Mouse (Mus musculus) intestine, postnatal 0 days (tissue): ENCODE data around the gene Gpank1. TPM values are rescaled to one million over a fixed set of nuclear protein-coding genes. Genes with fewer than 3 reads are reported as not detected.

ENCODE experiments used
- ATAC-seq: fragments of 200-750 bp; cut with Nextera tagmentation; 2 replicates; pipeline ENCODE4 v1.8.0; 2017; ENCODE audit warnings: mild to moderate bottlenecking, moderate TSS enrichment, moderate library complexity
- H3K27ac ChIP-seq: fragments of 300-500 bp; sonication (generic); 2 replicates; pipeline ENCODE4 v1.5.1; 2014; ENCODE audit warnings: mild to moderate bottlenecking, low read depth, low read length, moderate library complexity
- H3K27me3 ChIP-seq: fragments of 300-500 bp; sonication (generic); replicated peaks from 2 replicates; pipeline ENCODE4 v1.6.1; 2014; ENCODE audit warnings: low read length, mixed read lengths; ENCODE audit not compliant: control insufficient read depth, insufficient read depth
- H3K36me3 ChIP-seq: fragments of 300-500 bp; sonication (generic); 2 replicates; pipeline ENCODE4 v1.6.1; 2014; ENCODE audit warnings: mild to moderate bottlenecking, moderate library complexity; ENCODE audit not compliant: control insufficient read depth, insufficient read depth
- H3K4me1 ChIP-seq: fragments of 300-500 bp; sonication (generic); replicated peaks from 2 replicates; pipeline ENCODE4 v1.6.1; 2014; ENCODE audit warnings: antibody characterized with exemption, low read length, mixed read lengths; ENCODE audit not compliant: control insufficient read depth, insufficient read depth
- H3K4me2 ChIP-seq: fragments of 300-500 bp; sonication (generic); replicated peaks from 2 replicates; pipeline ENCODE4 v1.6.1; 2014; ENCODE audit warnings: low read depth, mild to moderate bottlenecking, moderate library complexity
- H3K4me3 ChIP-seq: fragments of 300-500 bp; sonication (generic); 2 replicates; pipeline ENCODE4 v1.5.1; 2014; ENCODE audit warnings: low read depth, low read length
- H3K9ac ChIP-seq: fragments of 300-500 bp; sonication (generic); 2 replicates; pipeline ENCODE4 v1.6.1; 2014; ENCODE audit warnings: mild to moderate bottlenecking, low read depth, low read length
- H3K9me3 ChIP-seq: fragments of 300-500 bp; sonication (generic); 2 replicates; pipeline ENCODE4 v1.6.1; 2016; ENCODE audit warnings: mixed run types; ENCODE audit not compliant: control insufficient read depth
- CTCF ChIP-seq: sonication (generic); IDR thresholded peaks from 2 replicates; pipeline ENCODE4 v1.5.1; 2016; ENCODE audit warnings: low read depth, mild to moderate bottlenecking, control low read depth, antibody characterized with exemption, moderate library complexity
- WGBS: fragments of 180-500 bp; shearing (Covaris S2); extraction: QIAGEN DNeasy Blood & Tissue Kit; methylation state at CpG from one replicate; pipeline ENCODE4 v1.1.7; 2014; 5-methylcytosine and 5-hydroxymethylcytosine counted together
- polyA plus RNA-seq: library from polyadenylated mRNA; unstranded; fragments of >200 nt; fragmentation: Nextera tagmentation; extraction: Ambion mirVana; gene quantifications from 2 replicates; pipeline ENCODE4 v1.2.1, GENCODE M21; 2015

Gpank1 gene
- polyA plus RNA-seq, 1 experiment from 2014 or later: 15.0 TPM

DNA sequence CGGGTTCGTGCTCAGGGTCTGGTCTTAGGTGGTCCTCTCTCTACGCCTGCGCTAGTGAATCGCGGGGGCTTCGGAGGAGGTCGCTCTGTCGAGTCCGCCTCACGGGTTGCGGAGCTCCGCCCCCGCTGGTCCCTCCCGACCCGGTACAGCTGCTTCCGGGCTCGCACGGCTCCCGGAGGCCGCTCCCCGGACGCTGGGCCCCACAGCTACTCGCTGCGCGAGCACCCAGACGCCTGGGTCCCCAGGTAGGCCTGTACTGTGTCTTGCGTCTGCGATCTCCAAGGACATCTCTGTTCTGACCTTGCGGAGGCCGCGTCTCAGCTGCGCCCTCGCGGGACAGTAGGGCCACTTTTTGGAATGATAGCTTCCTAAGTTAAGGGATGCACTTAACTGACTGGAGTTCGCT is 5.0 kb downstream of the Gpank1 start, which contains the start of gene D17H6S53E:
Gene D17H6S53E (plus strand): TSS at position 168 of the 406 bp plus-strand sequence.
- no peaks in the 10 kb centered on the region for H3K27me3 ChIP-seq
- H3K4me1 ChIP-seq: peaks cover 6% of the 10 kb centered on the region; the same call in 1 of the 2 replicates
- peak; percentile 59 for ATAC-seq
- WGBS: under 1% methylated on average over 36 of the region's 36 CpGs
- H3K4me3 ChIP-seq: peak within 1 kb of the TSS; percentile 60
- H3K27ac ChIP-seq: peak within 1 kb of the TSS; percentile 91
- peak within 1 kb of the TSS; percentile 84 for H3K4me2 ChIP-seq
- peaks cover 26% of the 10 kb centered on the region; the same call in 1 of the 2 replicates for H3K36me3 ChIP-seq
- peak; percentile 20 for TF ChIP-seq CTCF
- H3K9ac ChIP-seq: peak within 1 kb of the TSS; percentile 78
- H3K9me3 ChIP-seq: no peaks in the 10 kb centered on the region

DNA sequence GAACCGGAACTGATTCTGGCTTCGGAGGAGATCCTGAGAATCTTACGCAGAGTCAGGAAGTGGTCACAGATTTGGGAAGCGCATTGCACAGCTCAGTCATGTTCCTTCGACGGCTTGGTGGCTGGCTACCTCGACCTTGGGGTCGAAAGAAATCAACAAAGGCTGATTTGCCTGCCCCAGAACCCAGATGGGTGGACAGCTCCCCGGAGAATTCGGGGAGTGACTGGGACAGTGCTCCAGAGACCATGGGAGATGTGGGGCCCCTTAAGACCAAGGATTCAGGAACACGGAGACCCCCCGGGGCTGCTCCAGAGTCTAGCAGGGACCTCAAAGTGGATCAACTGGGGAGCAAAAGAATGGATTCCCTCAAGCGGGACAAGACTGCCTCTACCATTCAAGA is 5.8 kb downstream of the Gpank1 start:
- no peak for ATAC-seq
- Histone ChIP-seq H3K4me3 (peak overlapping the region; percentile 60), H3K27ac (peak overlapping the region; percentile 91), H3K9me3 (no peaks in the 10 kb centered on the region), H3K4me2 (peak overlapping the region; percentile 84), H3K36me3 (peaks cover 26% of the 10 kb centered on the region; the same call in 1 of the 2 replicates), H3K27me3 (no peaks in the 10 kb centered on the region), H3K4me1 (peaks cover 6% of the 10 kb centered on the region; the same call in 1 of the 2 replicates), H3K9ac (peak overlapping the region; percentile 78)
- WGBS: 54% methylated on average over 13 of the region's 13 CpGs
- TF ChIP-seq CTCF: no peak

DNA sequence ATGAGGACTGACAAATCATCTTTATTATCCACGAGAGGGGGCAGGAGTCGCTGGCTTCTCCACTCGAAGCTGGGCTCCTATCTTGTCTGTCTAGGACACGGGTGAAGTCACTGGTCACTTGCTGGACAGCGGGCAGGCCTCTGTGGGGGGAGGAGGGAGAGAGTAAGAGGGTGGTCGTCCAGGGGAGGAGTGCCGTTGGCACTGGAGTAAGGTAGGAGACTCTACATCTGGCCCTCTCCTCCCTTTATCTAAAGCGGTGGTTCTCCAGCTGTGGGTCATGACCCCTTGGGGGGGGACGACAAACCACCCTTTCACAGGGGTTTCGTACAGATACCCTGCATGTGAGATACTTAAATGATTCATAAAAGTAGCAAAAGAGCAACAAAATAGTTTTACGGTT is 7.7 kb downstream of the Gpank1 start:
- WGBS: 68% methylated on average over 11 of the region's 11 CpGs
- no peak overlapping the region for H3K9ac ChIP-seq
- no peak overlapping the region for H3K4me3 ChIP-seq
- H3K9me3 ChIP-seq: no peaks in the 10 kb centered on the region
- H3K4me2 ChIP-seq: peak overlapping the region; percentile 52
- peaks cover 20% of the 10 kb centered on the region; the same call in 1 of the 2 replicates for H3K36me3 ChIP-seq
- no peak for TF ChIP-seq CTCF
- H3K4me1 ChIP-seq: peaks cover 6% of the 10 kb centered on the region; the same call in 1 of the 2 replicates
- ATAC-seq: no peak
- no peaks in the 10 kb centered on the region for H3K27me3 ChIP-seq
- H3K27ac ChIP-seq: no peak overlapping the region

DNA sequence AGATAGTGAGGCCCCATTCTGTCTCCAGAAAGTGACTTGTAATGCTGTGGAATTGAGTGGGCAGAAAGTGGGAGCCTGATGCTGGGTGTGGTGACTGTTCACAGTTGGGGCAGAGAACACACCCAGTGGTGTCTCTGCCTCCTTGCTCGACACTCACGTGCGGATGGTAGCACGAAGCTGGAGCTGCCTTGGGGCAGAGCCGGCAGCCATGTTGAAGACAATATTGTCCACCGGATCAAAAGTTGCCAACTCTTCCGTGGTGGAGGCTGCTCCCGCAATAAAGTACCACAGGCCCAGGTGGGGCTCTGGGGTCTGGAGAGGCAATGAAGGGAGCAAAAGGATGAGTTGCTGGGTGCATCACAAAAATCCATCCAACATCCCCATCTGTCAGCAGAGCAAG is 9.8 kb downstream of the Gpank1 start:
- H3K9ac ChIP-seq: no peak overlapping the region
- TF ChIP-seq CTCF: no peak

DNA sequence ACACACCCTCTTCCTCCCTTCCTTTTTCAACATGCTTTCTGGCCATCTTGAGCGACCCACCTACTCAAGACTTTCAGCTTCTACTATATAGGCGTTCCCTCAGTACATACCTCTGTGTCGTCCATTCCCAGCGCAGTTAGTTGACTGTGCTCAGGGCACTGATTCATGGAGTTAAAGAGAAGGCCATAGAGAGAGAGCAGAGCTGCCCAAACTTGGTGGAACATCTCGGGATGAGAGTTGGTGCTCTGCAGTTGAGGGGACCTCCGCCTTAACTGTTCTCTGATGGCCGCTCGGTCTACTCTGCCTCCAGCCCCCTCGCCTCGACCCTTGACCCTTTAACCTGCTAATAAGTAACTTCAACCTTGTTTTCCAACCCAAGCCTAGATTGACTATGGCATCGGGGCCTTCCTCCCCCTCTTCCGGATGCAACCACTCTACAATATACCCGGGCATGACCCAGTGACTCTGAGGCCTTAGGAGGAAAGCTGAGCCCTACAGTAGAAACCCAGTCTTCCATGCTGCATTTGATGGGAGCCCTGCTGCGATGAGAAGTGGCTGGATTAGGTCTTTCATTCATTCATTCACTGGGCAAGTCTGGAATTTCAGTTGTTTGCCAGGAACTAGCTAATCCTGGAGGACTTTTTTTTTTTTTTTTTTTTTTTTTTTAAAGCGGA is 10.4 kb downstream of the Gpank1 start, which contains the start of gene Apom:
Gene Apom (minus strand): TSS at position 551 of the 674 bp plus-strand sequence.
- Histone ChIP-seq H3K4me1 (no peaks in the 10 kb centered on the region), H3K4me2 (no peak within 1 kb of the TSS), H3K27me3 (no peaks in the 10 kb centered on the region), H3K36me3 (peaks cover 16% of the 10 kb centered on the region; the same call in 1 of the 2 replicates), H3K9ac (no peak within 1 kb of the TSS), H3K9me3 (no peaks in the 10 kb centered on the region), H3K4me3 (no peak within 1 kb of the TSS), H3K27ac (no peak within 1 kb of the TSS)
- 54% methylated on average over 15 of the region's 15 CpGs for whole genome bisulfite sequencing
- TF ChIP-seq CTCF: no peak
- ATAC-seq: no peak

More for the DNA sequence above, 9.8 kb downstream of the Gpank1 start:
- no peaks in the 10 kb centered on the region for H3K9me3 ChIP-seq
- H3K27me3 ChIP-seq: no peaks in the 10 kb centered on the region
- H3K4me3 ChIP-seq: no peak overlapping the region
- H3K4me1 ChIP-seq: no peaks in the 10 kb centered on the region
- H3K4me2 ChIP-seq: no peak overlapping the region
- 87% methylated on average over 8 of the region's 8 CpGs for WGBS
- H3K36me3 ChIP-seq: peaks cover 16% of the 10 kb centered on the region; the same call in 1 of the 2 replicates
- no peak for ATAC-seq
- no peak overlapping the region for H3K27ac ChIP-seq

GRCm38 (mm10) chr17:35132174-35132560 is 10.9 kb downstream of the Gpank1 start:
- Histone ChIP-seq H3K4me1 (0 out of 2 replicates have a peak, but pooled peaks cover 3% of the 10 kb centered on the region), H3K9me3 (no peaks in the 10 kb centered on the region), H3K27me3 (no peaks in the 10 kb centered on the region), H3K36me3 (peaks cover 16% of the 10 kb centered on the region; the same call in 1 of the 2 replicates), H3K4me3 (no peak overlapping the region), H3K9ac (no peak overlapping the region), H3K27ac (no peak overlapping the region), H3K4me2 (no peak overlapping the region)
- WGBS: 63% methylated on average over 3 of the region's 3 CpGs
- TF ChIP-seq CTCF: no peak
- ATAC-seq: no peak
